Mouse (Mus musculus): Measurements from ENCODE around the gene Rmi2.
"Not testable (repeated sequence)": the region's sequence is repeated elsewhere in the genome, so short reads cannot be mapped to it uniquely, and the experiment has no call there.

Gene Rmi2

GRCm38 (mm10) chr16:10834911-10835587 lies at the start of gene Rmi2:
TSS of gene Rmi2 (plus strand) at chr16:10835059.
- in situ Hi-C loops (cut with MboI; ENCODE audit: unreplicated experiment in 2 of 2): no loop called here

GRCm38 (mm10) chr16:10785371-10786231 lies 49.3 kb upstream of the Rmi2 start, which contains the start of gene Socs1:
TSS of gene Socs1 (minus strand) at chr16:10785536.
- in situ Hi-C loops (cut with MboI; ENCODE audit: unreplicated experiment in 2 of 2): loop anchor here in 1 of 2 experiments (5.0 kb wide), 3 partner anchors 62 to 208 kb away; no protein-coding TSS in a partner anchor

DNA sequence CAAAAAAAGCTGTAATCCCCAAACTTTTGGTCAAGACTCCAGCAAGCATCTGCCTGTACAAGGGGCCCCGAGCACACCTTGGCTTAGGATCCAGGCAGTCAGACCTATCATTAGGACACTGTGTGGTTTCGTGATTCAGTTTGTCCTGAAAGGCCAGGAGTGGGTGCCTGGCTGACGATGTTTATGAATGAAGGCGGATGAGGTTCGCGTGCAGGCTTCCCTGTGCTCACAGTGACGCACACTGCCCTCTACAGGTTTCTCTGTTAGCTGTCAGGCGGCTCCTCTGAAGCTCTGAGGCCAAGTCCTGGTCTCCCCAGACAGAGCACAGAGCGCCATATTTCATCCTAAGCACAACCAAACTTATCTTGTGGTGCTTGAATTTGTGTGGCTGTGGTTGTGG lies 48.6 kb upstream of the Rmi2 start:
- in situ Hi-C loops (cut with MboI; ENCODE audit: unreplicated experiment in 2 of 2): loop anchor here in 1 of 2 experiments (5.0 kb wide), 3 partner anchors 61 to 209 kb away; no protein-coding TSS in a partner anchor

GRCm38 (mm10) chr16:10786782-10787547 lies 47.9 kb upstream of the Rmi2 start:
- in situ Hi-C loops (cut with MboI; ENCODE audit: unreplicated experiment in 2 of 2): loop anchor here in 1 of 2 experiments (5.0 kb wide), 3 partner anchors 60 to 210 kb away; no protein-coding TSS in a partner anchor

GRCm38 (mm10) chr16:10787548-10788058 lies 47.3 kb upstream of the Rmi2 start:
- in situ Hi-C loops (cut with MboI; ENCODE audit: unreplicated experiment in 2 of 2): loop anchor here in 1 of 2 experiments (5.0 kb wide), 3 partner anchors 60 to 210 kb away; no protein-coding TSS in a partner anchor

- in situ Hi-C loops (cut with MboI; ENCODE audit: unreplicated experiment in 2 of 2): loop anchor here in 1 of 2 experiments (5.0 kb wide), 3 partner anchors 59 to 211 kb away; no protein-coding TSS in a partner anchor
These were observed 46.6 kb upstream of the Rmi2 start, which contains the start of gene Tnp2 for GRCm38 (mm10) chr16:10788271-10788670. TSS of gene Tnp2 (minus strand) at chr16:10788660.

GRCm38 (mm10) chr16:10788866-10789265 lies 46.0 kb upstream of the Rmi2 start:
- in situ Hi-C loops (cut with MboI; ENCODE audit: unreplicated experiment in 2 of 2): loop anchor here in 1 of 2 experiments (5.0 kb wide), 3 partner anchors 58 to 212 kb away; no protein-coding TSS in a partner anchor

DNA sequence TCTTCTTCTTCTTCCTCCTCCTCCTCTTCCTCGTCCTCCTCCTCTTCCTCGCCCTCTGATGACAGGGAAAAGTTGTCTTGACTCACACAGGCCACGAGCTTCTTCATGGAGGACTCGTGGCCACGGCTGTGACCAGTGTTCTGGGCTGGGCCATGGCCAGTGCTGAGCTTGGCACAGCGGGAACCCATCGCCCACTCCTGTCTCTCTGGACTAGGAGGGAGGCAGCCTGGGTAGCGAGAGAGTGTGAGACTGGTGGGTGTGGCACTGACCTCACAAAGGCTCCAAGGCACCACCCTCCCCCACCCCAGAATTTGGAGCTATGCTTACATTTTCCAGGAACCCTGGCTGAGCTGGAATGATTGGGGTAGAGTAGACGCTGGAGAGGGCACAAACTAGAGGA lies 44.2 kb upstream of the Rmi2 start, which contains the start of gene Prm3:
TSS of gene Prm3 (minus strand) at position 213 of the 400 bp plus-strand sequence.
- in situ Hi-C loops (cut with MboI; ENCODE audit: unreplicated experiment in 2 of 2): loop anchor here in 1 of 2 experiments (5.0 kb wide), 3 partner anchors 52 to 223 kb away; no protein-coding TSS in a partner anchor

DNA sequence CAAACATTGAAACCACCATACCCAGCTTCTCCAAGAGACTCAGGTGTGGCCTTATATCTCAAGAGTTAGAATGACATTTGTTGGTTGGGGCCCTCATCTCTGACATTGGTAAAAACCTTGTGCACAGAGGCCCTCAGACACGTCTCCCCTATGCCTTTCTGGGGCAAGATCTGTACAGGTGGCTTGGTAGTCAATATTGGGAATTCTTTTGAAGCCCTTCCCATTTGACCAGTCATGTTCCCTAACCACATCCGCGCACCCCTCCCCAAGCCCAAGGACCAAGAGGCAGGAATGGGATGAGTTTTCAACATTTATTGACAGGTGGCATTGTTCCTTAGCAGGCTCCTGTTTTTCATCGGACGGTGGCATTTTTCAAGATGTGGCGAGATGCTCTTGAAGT lies 38.8 kb upstream of the Rmi2 start, which contains the start of gene Prm2:
TSS of gene Prm2 (minus strand) at position 101 of the 400 bp plus-strand sequence.
- in situ Hi-C loops (cut with MboI; ENCODE audit: unreplicated experiment in 2 of 2): no loop called here

- in situ Hi-C loops (cut with MboI; ENCODE audit: unreplicated experiment in 2 of 2): not testable (repeated sequence)
These were observed 32.4 kb upstream of the Rmi2 start for GRCm38 (mm10) chr16:10802420-10802819.

GRCm38 (mm10) chr16:10805789-10806527 lies 28.9 kb upstream of the Rmi2 start, which contains the start of gene Prm1:
TSS of gene Prm1 (minus strand) at chr16:10805839.
- in situ Hi-C loops (cut with MboI; ENCODE audit: unreplicated experiment in 2 of 2): no loop called here

DNA sequence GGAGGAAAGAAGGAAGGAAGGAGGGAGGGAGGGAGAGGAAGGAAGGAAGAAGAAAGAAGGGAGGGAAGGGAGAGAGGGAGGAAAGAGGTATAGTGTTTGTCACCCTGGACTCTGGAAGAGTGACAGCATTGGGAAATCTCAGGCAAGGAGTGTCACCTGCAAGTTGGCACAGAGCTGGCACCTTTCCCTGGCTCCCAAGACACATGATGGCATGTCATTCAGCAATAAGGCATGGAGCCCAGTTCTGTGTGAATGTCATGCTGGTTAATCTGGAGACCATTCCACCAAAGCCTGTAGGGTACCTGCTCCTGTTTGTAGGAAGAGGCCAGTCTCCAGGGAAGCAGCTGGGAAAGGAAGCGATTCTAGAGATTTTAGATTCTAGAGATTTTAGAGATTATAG lies 24.5 kb upstream of the Rmi2 start:
- in situ Hi-C loops (cut with MboI; ENCODE audit: unreplicated experiment in 2 of 2): no loop called here

GRCm38 (mm10) chr16:10812865-10813371 lies 21.9 kb upstream of the Rmi2 start, which contains the start of gene Gm11172:
TSS of gene Gm11172 (plus strand) at chr16:10812915.
- in situ Hi-C loops (cut with MboI; ENCODE audit: unreplicated experiment in 2 of 2): no loop called here

- in situ Hi-C loops (cut with MboI; ENCODE audit: unreplicated experiment in 2 of 2): no loop called here
These were observed 21.1 kb upstream of the Rmi2 start for GRCm38 (mm10) chr16:10813726-10814125.

DNA sequence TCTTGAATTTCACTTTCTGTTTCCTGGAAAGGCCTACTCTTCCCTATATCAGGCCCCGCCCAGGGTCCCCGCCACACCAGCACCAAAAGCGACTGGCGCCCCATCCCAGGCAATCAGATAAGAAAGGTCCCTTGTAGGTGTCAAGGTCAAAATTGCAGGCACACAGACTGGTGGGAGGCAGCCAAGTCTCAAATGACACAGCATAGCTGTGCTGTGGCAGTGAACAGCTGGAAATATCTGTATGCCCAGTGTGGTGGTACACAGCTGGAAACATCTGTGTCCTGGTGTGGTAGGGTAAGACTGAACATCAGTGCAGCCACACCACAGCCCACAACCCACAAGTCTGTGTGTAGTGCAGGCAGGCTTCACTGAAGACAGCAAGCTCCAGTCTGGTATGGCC lies 20.0 kb upstream of the Rmi2 start:
- in situ Hi-C loops (cut with MboI; ENCODE audit: unreplicated experiment in 2 of 2): no loop called here

- in situ Hi-C loops (cut with MboI; ENCODE audit: unreplicated experiment in 2 of 2): no loop called here
These were observed 16.2 kb upstream of the Rmi2 start for GRCm38 (mm10) chr16:10818579-10819135.

GRCm38 (mm10) chr16:10819966-10820365 lies 14.9 kb upstream of the Rmi2 start:
- in situ Hi-C loops (cut with MboI; ENCODE audit: unreplicated experiment in 2 of 2): no loop called here

DNA sequence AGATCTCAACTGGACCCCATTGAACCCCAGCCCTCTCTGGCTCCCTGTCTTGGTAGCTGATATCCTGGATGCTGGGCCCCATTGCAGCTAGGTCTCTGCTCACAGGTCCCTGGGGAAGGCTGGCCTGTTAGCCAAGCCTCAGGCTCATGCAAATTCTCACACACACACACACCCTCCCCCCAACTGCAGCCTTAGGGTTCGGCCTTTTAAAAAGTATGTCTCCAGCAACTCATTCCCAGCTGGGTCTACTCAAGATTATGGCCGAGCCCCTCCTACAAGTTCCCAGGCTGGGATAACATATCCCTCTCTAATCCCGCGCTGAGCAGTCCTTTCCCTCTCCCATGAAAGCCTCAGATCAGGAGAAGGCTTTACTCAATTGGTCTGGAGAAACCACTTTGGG lies 13.5 kb upstream of the Rmi2 start:
- in situ Hi-C loops (cut with MboI; ENCODE audit: unreplicated experiment in 2 of 2): no loop called here
